ENCODE assay signal across 8 mouse cellular contexts in genomic region chr4:148166986-148167385, GRCm38 (mm10). TPM values are rescaled to one million over a fixed set of nuclear protein-coding genes. Genes with fewer than 3 reads are reported as not detected.
DNase-seq lines count a peak whose midpoint lies in the region; ATAC-seq and TF ChIP-seq lines count a peak whose summit lies in the region.

No protein-coding gene starts in this region.

- no peaks in the 10 kb centered on the region for H3K36me3 ChIP-seq in heart, adult 2 months (ENCODE audit: control insufficient read depth, insufficient read depth, low read length)
- no peaks in the 10 kb centered on the region for H3K36me3 ChIP-seq in kidney, embryonic 14.5 days (ENCODE audit: control insufficient read depth, insufficient read depth, low read length)
- no peaks in the 10 kb centered on the region for H3K36me3 ChIP-seq in liver, embryonic 14.5 days (replicated peaks; ENCODE audit: control insufficient read depth, insufficient read depth, low read depth)
- H3K36me3 ChIP-seq in neural tube, embryonic 12.5 days = no peaks in the 10 kb centered on the region

- no peak overlapping the region for H3K4me3 ChIP-seq in heart, adult 2 months
- H3K4me3 ChIP-seq in kidney, embryonic 14.5 days (ENCODE audit: low read length) = 0 out of 2 replicates have a peak overlapping the region, but pooled peaks have one; percentile 3
- H3K4me3 ChIP-seq in liver, embryonic 14.5 days (ENCODE audit: insufficient read depth in 1 of 2, low read depth in 2 of 2, low read length in 2 of 2) = no peak overlapping the region
- H3K4me3 ChIP-seq in neural tube, embryonic 12.5 days = no peak overlapping the region

- DNase-seq in 3T3-L1 (ENCODE audit: low read depth, low spot score) = peak; percentile 70
- peak; percentile 77 for DNase-seq in MN1 (ENCODE audit: low spot score)
- DNase-seq in cerebellum, postnatal 14 days = peak; percentile 83 to 92
- peak; percentile 63 to 72 for DNase-seq in heart, adult 2 months
- DNase-seq in liver, embryonic 14.5 days (ENCODE audit: low read depth in 3 of 3, low spot score in 3 of 3) = peak in 1 of 3 experiments; percentile 24
- peak; percentile 90 for DNase-seq in thymus, postnatal 4 days

- H3K27me3 ChIP-seq in heart, adult 2 months (ENCODE audit: control insufficient read depth, insufficient read depth, low read length) = peaks cover 7% of the 10 kb centered on the region; the same call in 1 of the 2 replicates
- peaks cover 68% of the 10 kb centered on the region for H3K27me3 ChIP-seq in kidney, embryonic 14.5 days (ENCODE audit: control insufficient read depth, insufficient read depth, low read length)
- H3K27me3 ChIP-seq in liver, embryonic 14.5 days (ENCODE audit: control insufficient read depth, insufficient read depth, low read length) = peaks cover 56% of the 10 kb centered on the region
- peaks cover 55% of the 10 kb centered on the region for H3K27me3 ChIP-seq in neural tube, embryonic 12.5 days (replicated peaks)

- intact Hi-C loops in heart, adult 2 months (cut with DNase I) = loop anchor here (1.0 to 5.0 kb wide), 2 partner anchors 53 to 440 kb away; no protein-coding TSS in a partner anchor

- TF ChIP-seq CTCF in heart, adult 2 months (IDR thresholded peaks at IDR 0.05) = peak; percentile 67
- peak; percentile 70 for TF ChIP-seq CTCF in liver, embryonic 14.5 days (IDR thresholded peaks at IDR 0.05; ENCODE audit: low read depth)

- H3K4me2 ChIP-seq in kidney, embryonic 14.5 days (replicated peaks; ENCODE audit: low read depth, low read length) = no peak overlapping the region
- H3K4me2 ChIP-seq in liver, embryonic 14.5 days (ENCODE audit: low read depth) = no peak overlapping the region
- H3K4me2 ChIP-seq in neural tube, embryonic 12.5 days (replicated peaks) = peak overlapping the region; percentile 41

- H3K9ac ChIP-seq in heart, adult 2 months (ENCODE audit: low read depth, low read length) = no peak overlapping the region
- H3K9ac ChIP-seq in kidney, embryonic 14.5 days (ENCODE audit: low read depth, low read length) = no peak overlapping the region
- H3K9ac ChIP-seq in liver, embryonic 14.5 days (replicated peaks) = no peak overlapping the region
- H3K9ac ChIP-seq in neural tube, embryonic 12.5 days = no peak overlapping the region; the same call in 1 of the 2 replicates

- WGBS in heart, adult 2 months = 22% methylated on average over 4 of the region's 4 CpGs
- 26% methylated on average over 4 of the region's 4 CpGs for WGBS in kidney, embryonic 14.5 days
- 25% methylated on average over 4 of the region's 4 CpGs for WGBS in liver, embryonic 14.5 days (ENCODE audit: insufficient replicate concordance)
- 33% methylated on average over 4 of the region's 4 CpGs for WGBS in neural tube, embryonic 12.5 days

- H3K9me3 ChIP-seq in kidney, embryonic 14.5 days (ENCODE audit: control insufficient read depth, low read length) = no peaks in the 10 kb centered on the region
- no peaks in the 10 kb centered on the region for H3K9me3 ChIP-seq in liver, embryonic 14.5 days (ENCODE audit: control insufficient read depth, low read length)
- no peaks in the 10 kb centered on the region for H3K9me3 ChIP-seq in neural tube, embryonic 12.5 days

- H3K79me2 ChIP-seq in heart, adult 2 months (replicated peaks; ENCODE audit: control insufficient read depth, insufficient read depth, low read length) = no peaks in the 10 kb centered on the region

- no peaks in the 10 kb centered on the region for H3K4me1 ChIP-seq in heart, adult 2 months (ENCODE audit: control insufficient read depth, insufficient read depth, low read length)
- no peaks in the 10 kb centered on the region; the same call in 1 of the 2 replicates for H3K4me1 ChIP-seq in kidney, embryonic 14.5 days (ENCODE audit: control insufficient read depth, insufficient read depth, low read length)
- no peaks in the 10 kb centered on the region for H3K4me1 ChIP-seq in liver, embryonic 14.5 days (replicated peaks; ENCODE audit: control insufficient read depth in 2 of 2, insufficient read depth in 2 of 2, low read length in 1 of 2)
- peaks cover 27% of the 10 kb centered on the region for H3K4me1 ChIP-seq in neural tube, embryonic 12.5 days

- TF ChIP-seq EP300 in heart, adult 2 months (IDR thresholded peaks at IDR 0.05; ENCODE audit: insufficient read depth, low read depth, low read length) = no peak
- TF ChIP-seq EP300 in liver, embryonic 14.5 days (IDR thresholded peaks at IDR 0.05; ENCODE audit: low read depth) = no peak

- no peak overlapping the region for H3K27ac ChIP-seq in heart, adult 2 months
- H3K27ac ChIP-seq in kidney, embryonic 14.5 days (ENCODE audit: low read depth, low read length) = no peak overlapping the region
- no peak overlapping the region for H3K27ac ChIP-seq in liver, embryonic 14.5 days
- no peak overlapping the region for H3K27ac ChIP-seq in neural tube, embryonic 12.5 days

- no peak for ATAC-seq in kidney, embryonic 14.5 days (ENCODE audit: low FRiP score, low TSS enrichment)
- ATAC-seq in liver, embryonic 14.5 days (ENCODE audit: insufficient read depth) = no peak
- ATAC-seq in neural tube, embryonic 12.5 days (ENCODE audit: low FRiP score, low read depth) = 0 out of 2 replicates have a peak, but pooled peaks have one; percentile 10

- no peak for TF ChIP-seq POLR2A in heart, adult 2 months (IDR thresholded peaks at IDR 0.05; ENCODE audit: insufficient read depth, low read depth, low read length)

RNA-seq across cellular contexts. Expression of gene Fbxo2, which starts 6.6 kb away (rescaled TPM):
- total RNA-seq in heart, adult 2 months (2021) = under 1 TPM in 1 of 2 experiments, not detected in 1; 0.31 TPM
- polyA plus RNA-seq in heart, adult 2 months (2012; rRNA removed) = 0.47 and 0.59 TPM in 2 replicates
- polyA plus RNA-seq in kidney, embryonic 14.5 days (2014; fragmentation: Nextera tagmentation; extraction: Ambion mirVana) = 1.5 and 1.9 TPM in 2 replicates
- 0.04 and 0.09 TPM in 2 replicates for polyA plus RNA-seq in liver, embryonic 14.5 days (2012; rRNA removed)
- 0.08 TPM in 1 of 2 replicates, not detected in the other for polyA plus RNA-seq in liver, embryonic 14.5 days (2014; fragmentation: Nextera tagmentation; extraction: Ambion mirVana)
- polyA plus RNA-seq in neural tube, embryonic 12.5 days (2016; fragmentation: Nextera tagmentation; extraction: Ambion mirVana) = 2.7 and 4.0 TPM in 2 replicates

RNA-seq across cellular contexts. Expression of gene Fbxo44, which starts 6.7 kb away (rescaled TPM):
- 10 to 100 TPM; 19.7 to 26.7 TPM for total RNA-seq in heart, adult 2 months (2021)
- 18.7 and 35.0 TPM in 2 replicates for polyA plus RNA-seq in heart, adult 2 months (2012; rRNA removed)
- 10.8 and 13.2 TPM in 2 replicates for polyA plus RNA-seq in kidney, embryonic 14.5 days (2014; fragmentation: Nextera tagmentation; extraction: Ambion mirVana)
- 1.0 and 1.2 TPM in 2 replicates for polyA plus RNA-seq in liver, embryonic 14.5 days (2012; rRNA removed)
- polyA plus RNA-seq in liver, embryonic 14.5 days (2014; fragmentation: Nextera tagmentation; extraction: Ambion mirVana) = 0.43 and 0.46 TPM in 2 replicates
- polyA plus RNA-seq in neural tube, embryonic 12.5 days (2016; fragmentation: Nextera tagmentation; extraction: Ambion mirVana) = 79.5 and 82.3 TPM in 2 replicates

RNA-seq across cellular contexts. Expression of gene Fbxo6, which starts 15.0 kb away (rescaled TPM):
- 10 to 100 TPM; 36.0 to 39.3 TPM for total RNA-seq in heart, adult 2 months (2021)
- 68.4 and 68.6 TPM in 2 replicates for polyA plus RNA-seq in heart, adult 2 months (2012; rRNA removed)
- 16.7 and 19.2 TPM in 2 replicates for polyA plus RNA-seq in kidney, embryonic 14.5 days (2014; fragmentation: Nextera tagmentation; extraction: Ambion mirVana)
- polyA plus RNA-seq in liver, embryonic 14.5 days (2012; rRNA removed) = 7.4 and 7.5 TPM in 2 replicates
- 15.0 and 15.1 TPM in 2 replicates for polyA plus RNA-seq in liver, embryonic 14.5 days (2014; fragmentation: Nextera tagmentation; extraction: Ambion mirVana)
- polyA plus RNA-seq in neural tube, embryonic 12.5 days (2016; fragmentation: Nextera tagmentation; extraction: Ambion mirVana) = 13.9 and 16.1 TPM in 2 replicates

RNA-seq across cellular contexts. Expression of gene Draxin, which starts 36.5 kb away (rescaled TPM):
- total RNA-seq in heart, adult 2 months (2021) = under 1 TPM in 1 of 2 experiments, not detected in 1; 0.41 TPM
- polyA plus RNA-seq in heart, adult 2 months (2012; rRNA removed) = 0.29 and 0.32 TPM in 2 replicates
- 0.43 and 0.80 TPM in 2 replicates for polyA plus RNA-seq in kidney, embryonic 14.5 days (2014; fragmentation: Nextera tagmentation; extraction: Ambion mirVana)
- 0.16 and 0.22 TPM in 2 replicates for polyA plus RNA-seq in liver, embryonic 14.5 days (2012; rRNA removed)
- 0.04 and 0.05 TPM in 2 replicates for polyA plus RNA-seq in liver, embryonic 14.5 days (2014; fragmentation: Nextera tagmentation; extraction: Ambion mirVana)
- polyA plus RNA-seq in neural tube, embryonic 12.5 days (2016; fragmentation: Nextera tagmentation; extraction: Ambion mirVana) = 11.8 and 12.4 TPM in 2 replicates

RNA-seq across cellular contexts. Expression of gene Mad2l2, which starts 36.8 kb away (rescaled TPM):
- total RNA-seq in heart, adult 2 months (2021) = 10 to 100 TPM; 11.0 to 13.8 TPM
- 21.9 and 23.6 TPM in 2 replicates for polyA plus RNA-seq in heart, adult 2 months (2012; rRNA removed)
- 81.1 and 99.0 TPM in 2 replicates for polyA plus RNA-seq in kidney, embryonic 14.5 days (2014; fragmentation: Nextera tagmentation; extraction: Ambion mirVana)
- polyA plus RNA-seq in liver, embryonic 14.5 days (2012; rRNA removed) = 7.5 and 9.4 TPM in 2 replicates
- polyA plus RNA-seq in liver, embryonic 14.5 days (2014; fragmentation: Nextera tagmentation; extraction: Ambion mirVana) = 17.7 and 19.1 TPM in 2 replicates
- polyA plus RNA-seq in neural tube, embryonic 12.5 days (2016; fragmentation: Nextera tagmentation; extraction: Ambion mirVana) = 89.3 and 90.6 TPM in 2 replicates
